Mouse (Mus musculus) large intestine, adult 2 months (tissue): Measurements from ENCODE around the gene Faap20. TPM values are rescaled to one million over a fixed set of nuclear protein-coding genes. Genes with fewer than 3 reads are reported as not detected.

Experiments
- DNase-seq: peaks from one replicate; pipeline ENCODE4 v3.0.0-alpha.2; 2012; ENCODE audit warnings: low read depth, low spot score
- WGBS: fragments of 180-500 bp; shearing (Covaris S2); methylation state at CpG from one replicate; pipeline ENCODE4 v1.1.7; 2018; 5-methylcytosine and 5-hydroxymethylcytosine counted together
- polyA plus RNA-seq: library from polyadenylated mRNA; depleted of rRNA; stranded (reverse); fragments of >200 nt; gene quantifications from 2 replicates; pipeline ENCODE4 v1.2.3, GENCODE M21; 2012

The Faap20 gene
- polyA plus RNA-seq, 1 experiment = 59.4 TPM

GRCm38 (mm10) chr4:155281652-155282051, 32.0 kb downstream of the Faap20 start:
- 83% methylated on average over 8 of the region's 8 CpGs for WGBS
- no peak for DNase-seq

GRCm38 (mm10) chr4:155282231-155282630, 32.6 kb downstream of the Faap20 start:
- no peak for DNase-seq
- 72% methylated on average over 6 of the region's 6 CpGs for WGBS

GRCm38 (mm10) chr4:155283001-155283503, 33.5 kb downstream of the Faap20 start:
- DNase-seq = no peak
- WGBS = 40% methylated on average over 11 of the region's 11 CpGs

GRCm38 (mm10) chr4:155283585-155283984, 34.0 kb downstream of the Faap20 start:
- DNase-seq = no peak
- WGBS = 69% methylated on average over 9 of the region's 9 CpGs

GRCm38 (mm10) chr4:155284521-155285379, 35.1 kb downstream of the Faap20 start:
- no peak for DNase-seq
- WGBS = 84% methylated on average over 15 of the region's 15 CpGs

- no peak for DNase-seq
- 89% methylated on average over 4 of the region's 4 CpGs for WGBS
Observed at GRCm38 (mm10) chr4:155286090-155286489, 36.5 kb downstream of the Faap20 start.

GRCm38 (mm10) chr4:155287713-155288112, 38.1 kb downstream of the Faap20 start:
- WGBS = 90% methylated on average over 11 of the region's 11 CpGs
- no peak for DNase-seq

GRCm38 (mm10) chr4:155288586-155288985, 39.0 kb downstream of the Faap20 start:
- no peak for DNase-seq
- 86% methylated on average over 1 of the region's 1 CpGs for WGBS

- DNase-seq = no peak
- 94% methylated on average over 7 of the region's 7 CpGs for WGBS
Observed at GRCm38 (mm10) chr4:155290045-155290444, 40.4 kb downstream of the Faap20 start.

- DNase-seq = no peak
- 79% methylated on average over 10 of the region's 10 CpGs for WGBS
Observed at GRCm38 (mm10) chr4:155292863-155293262, 43.3 kb downstream of the Faap20 start.

- 94% methylated on average over 14 of the region's 14 CpGs for WGBS
- no peak for DNase-seq
Observed at GRCm38 (mm10) chr4:155294381-155294780, 44.8 kb downstream of the Faap20 start.

- 83% methylated on average over 10 of the region's 10 CpGs for WGBS
- no peak for DNase-seq
Observed at GRCm38 (mm10) chr4:155295026-155295590, 45.5 kb downstream of the Faap20 start.

- 72% methylated on average over 4 of the region's 4 CpGs for WGBS
- no peak for DNase-seq
Observed at GRCm38 (mm10) chr4:155295996-155296395, 46.4 kb downstream of the Faap20 start.

- DNase-seq = no peak
- 62% methylated on average over 2 of the region's 2 CpGs for WGBS
Observed at GRCm38 (mm10) chr4:155297057-155297456, 47.5 kb downstream of the Faap20 start.

- DNase-seq = no peak
- 92% methylated on average over 4 of the region's 4 CpGs for WGBS
Observed at GRCm38 (mm10) chr4:155298826-155299225, 49.2 kb downstream of the Faap20 start.

GRCm38 (mm10) chr4:155300421-155301097, 51.0 kb downstream of the Faap20 start:
- 75% methylated on average over 21 of the region's 21 CpGs for WGBS
- DNase-seq = no peak

- WGBS = 88% methylated on average over 7 of the region's 7 CpGs
- no peak for DNase-seq
Observed at GRCm38 (mm10) chr4:155301098-155301447, 51.5 kb downstream of the Faap20 start.

- 62% methylated on average over 4 of the region's 4 CpGs for WGBS
Observed at GRCm38 (mm10) chr4:155301965-155302364, 52.4 kb downstream of the Faap20 start.

GRCm38 (mm10) chr4:155304508-155305096, 55.0 kb downstream of the Faap20 start:
- 82% methylated on average over 7 of the region's 7 CpGs for WGBS

More at GRCm38 (mm10) chr4:155301965-155302364, 52.4 kb downstream of the Faap20 start:
- DNase-seq = no peak

GRCm38 (mm10) chr4:155305531-155306031, 56.0 kb downstream of the Faap20 start:
- 82% methylated on average over 8 of the region's 8 CpGs for WGBS
- DNase-seq = no peak

More at GRCm38 (mm10) chr4:155304508-155305096, 55.0 kb downstream of the Faap20 start:
- DNase-seq = no peak
